Mouse (Mus musculus) limb, embryonic 11.5 days (tissue): Measurements from ENCODE around the gene Chdh. TPM values are rescaled to one million over a fixed set of nuclear protein-coding genes. Genes with fewer than 3 reads are reported as not detected.

Source experiments
- ATAC-seq: fragments of 200-750 bp; cut with Nextera tagmentation; 2 replicates; pipeline ENCODE4 v1.8.0; 2017; ENCODE audit warnings: low read depth; ENCODE audit not compliant: insufficient number of reproducible peaks, low FRiP score, low TSS enrichment
- DNase-seq: peaks from one replicate; pipeline ENCODE4 v3.0.0-alpha.2; 2015; ENCODE audit warnings: low spot score
- H3K27ac ChIP-seq: fragments of 300-500 bp; sonication (generic); replicated peaks from 2 replicates; pipeline ENCODE4 v1.5.1; 2014; ENCODE audit warnings: low read depth, mild to moderate bottlenecking, low read length
- H3K27me3 ChIP-seq: fragments of 300-500 bp; sonication (generic); 2 replicates; pipeline ENCODE4 v1.6.1; 2014; ENCODE audit warnings: mild to moderate bottlenecking, low read length, mixed read lengths; ENCODE audit not compliant: control insufficient read depth, insufficient read depth
- H3K36me3 ChIP-seq: fragments of 300-500 bp; sonication (generic); 2 replicates; pipeline ENCODE4 v1.6.1; 2014; ENCODE audit warnings: mild to moderate bottlenecking, low read length, moderate library complexity, mixed read lengths; ENCODE audit not compliant: control insufficient read depth, insufficient read depth
- H3K4me1 ChIP-seq: fragments of 300-500 bp; sonication (generic); 2 replicates; pipeline ENCODE4 v1.6.1; 2014; ENCODE audit warnings: low read length, mixed read lengths; ENCODE audit not compliant: control insufficient read depth, insufficient read depth
- H3K4me2 ChIP-seq: fragments of 300-500 bp; sonication (generic); 2 replicates; pipeline ENCODE4 v1.6.1; 2014; ENCODE audit warnings: low read depth, mild to moderate bottlenecking, moderate library complexity; ENCODE audit not compliant: severe bottlenecking
- H3K4me3 ChIP-seq: fragments of 300-500 bp; sonication (generic); 2 replicates; pipeline ENCODE4 v1.5.1; 2014; ENCODE audit warnings: low read depth, low read length
- H3K9ac ChIP-seq: fragments of 300-500 bp; sonication (generic); 2 replicates; pipeline ENCODE4 v1.6.1; 2014; ENCODE audit warnings: mild to moderate bottlenecking, low read length
- H3K9me3 ChIP-seq: fragments of 300-500 bp; sonication (generic); 2 replicates; pipeline ENCODE4 v1.6.1; 2016; ENCODE audit warnings: low read length; ENCODE audit not compliant: control insufficient read depth
- WGBS: fragments of 180-500 bp; shearing (Covaris S2); extraction: QIAGEN DNeasy Blood & Tissue Kit; methylation state at CpG from one replicate; pipeline ENCODE4 v1.1.7; 2014; 5-methylcytosine and 5-hydroxymethylcytosine counted together
- polyA plus RNA-seq: library from polyadenylated mRNA; unstranded; fragments of >200 nt; fragmentation: Nextera tagmentation; extraction: Ambion mirVana; gene quantifications from 2 replicates; pipeline ENCODE4 v1.2.1, GENCODE M21; 2014

Gene Chdh
- polyA plus RNA-seq, 1 experiment from 2014 or later: not detected

DNA sequence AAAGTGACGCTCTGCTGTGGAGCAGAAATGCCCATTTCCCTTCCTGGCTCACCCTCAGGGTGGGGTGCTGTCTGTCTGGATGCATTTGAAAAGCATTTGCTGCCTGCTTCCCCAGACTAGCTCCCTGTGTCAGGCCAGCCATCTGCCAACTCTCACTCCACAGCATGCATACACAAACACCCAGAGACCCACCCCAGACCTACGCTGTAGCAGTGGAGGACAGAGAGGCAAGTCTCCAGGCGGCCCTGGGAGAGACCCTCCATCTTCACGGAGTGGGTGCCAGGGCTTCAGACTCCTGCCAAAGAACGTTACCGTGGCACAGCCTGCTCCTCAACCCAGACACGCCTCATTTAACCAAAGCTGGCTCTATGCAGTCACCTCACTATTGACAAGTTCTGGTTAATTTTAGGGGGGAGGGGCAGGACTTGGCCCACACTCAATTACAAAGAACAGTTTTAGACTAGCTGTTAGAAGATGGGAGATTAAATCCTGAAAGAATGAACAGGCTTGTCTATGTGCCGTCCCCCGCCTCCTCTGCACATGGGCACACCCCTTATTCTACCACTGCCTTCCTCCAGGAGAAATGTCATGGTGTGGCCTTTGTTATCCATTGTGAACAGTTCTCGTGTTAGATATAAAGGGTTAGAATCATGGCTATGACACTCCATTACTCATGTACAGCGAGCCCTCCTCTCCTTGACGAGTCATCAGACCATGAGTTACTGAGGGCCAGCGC is 47.4 kb downstream of the Chdh start:
- no peak overlapping the region for H3K9ac ChIP-seq

DNA sequence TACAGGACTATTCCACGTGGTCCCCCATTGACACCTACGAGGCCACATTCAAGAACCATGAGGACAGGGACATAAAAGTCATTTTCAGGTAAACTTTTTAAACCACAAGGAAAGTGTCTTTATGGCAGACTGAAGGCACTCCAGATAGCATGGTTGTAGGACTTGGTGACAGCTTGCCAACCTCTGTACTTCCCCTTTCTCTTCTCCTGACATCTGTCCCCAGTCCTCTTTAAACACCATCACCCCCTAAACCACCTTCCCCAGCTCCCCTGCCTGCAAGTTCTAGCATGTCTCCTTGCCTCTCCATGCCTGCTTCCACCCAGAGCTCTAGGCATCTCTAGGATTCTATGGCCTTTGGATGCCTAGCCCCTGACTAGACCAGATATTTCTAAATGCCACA is 56.0 kb downstream of the Chdh start:
- Histone ChIP-seq H3K4me1 (no peaks in the 10 kb centered on the region), H3K36me3 (no peaks in the 10 kb centered on the region), H3K27me3 (no peaks in the 10 kb centered on the region), H3K27ac (no peak overlapping the region), H3K4me2 (no peak overlapping the region), H3K4me3 (no peak overlapping the region), H3K9ac (no peak overlapping the region), H3K9me3 (no peaks in the 10 kb centered on the region)
- ATAC-seq (no peak), DNase-seq (no peak)
- WGBS: 85% methylated on average over 2 of the region's 2 CpGs

More for the DNA sequence above, 47.4 kb downstream of the Chdh start:
- H3K4me1 ChIP-seq: no peaks in the 10 kb centered on the region
- H3K4me3 ChIP-seq: no peak overlapping the region
- 78% methylated on average over 13 of the region's 13 CpGs for WGBS
- no peaks in the 10 kb centered on the region for H3K36me3 ChIP-seq
- no peaks in the 10 kb centered on the region for H3K9me3 ChIP-seq
- no peaks in the 10 kb centered on the region for H3K27me3 ChIP-seq
- no peak for DNase-seq
- no peak for ATAC-seq
- no peak overlapping the region for H3K4me2 ChIP-seq
- H3K27ac ChIP-seq: no peak overlapping the region

DNA sequence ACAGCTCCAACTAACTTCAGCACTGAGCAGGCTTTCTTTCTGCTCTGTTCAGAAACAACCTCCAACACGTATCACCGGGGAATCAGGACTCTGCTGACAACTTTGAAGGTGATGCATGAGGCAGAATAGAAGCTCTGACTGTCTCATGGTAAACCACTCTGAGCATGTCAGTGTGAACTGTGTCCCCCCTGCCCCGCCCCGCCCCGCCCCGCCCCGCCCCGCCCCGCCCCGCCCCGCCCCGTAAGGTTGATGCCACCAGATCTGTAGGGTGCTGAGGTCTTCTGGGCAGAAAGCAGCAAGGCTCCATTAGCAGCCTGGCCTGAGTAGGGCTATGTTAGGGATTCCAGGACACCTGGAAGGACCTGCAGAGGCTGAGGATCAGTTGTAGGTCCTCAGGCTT is 57.9 kb downstream of the Chdh start:
- 76% methylated on average over 12 of the region's 12 CpGs for WGBS
- no peaks in the 10 kb centered on the region for H3K9me3 ChIP-seq
- ATAC-seq: no peak
- no peak overlapping the region for H3K4me2 ChIP-seq
- H3K9ac ChIP-seq: no peak overlapping the region
- H3K4me1 ChIP-seq: no peaks in the 10 kb centered on the region
- no peak for DNase-seq
- H3K27me3 ChIP-seq: no peaks in the 10 kb centered on the region
- H3K36me3 ChIP-seq: no peaks in the 10 kb centered on the region
- no peak overlapping the region for H3K27ac ChIP-seq
- no peak overlapping the region for H3K4me3 ChIP-seq

DNA sequence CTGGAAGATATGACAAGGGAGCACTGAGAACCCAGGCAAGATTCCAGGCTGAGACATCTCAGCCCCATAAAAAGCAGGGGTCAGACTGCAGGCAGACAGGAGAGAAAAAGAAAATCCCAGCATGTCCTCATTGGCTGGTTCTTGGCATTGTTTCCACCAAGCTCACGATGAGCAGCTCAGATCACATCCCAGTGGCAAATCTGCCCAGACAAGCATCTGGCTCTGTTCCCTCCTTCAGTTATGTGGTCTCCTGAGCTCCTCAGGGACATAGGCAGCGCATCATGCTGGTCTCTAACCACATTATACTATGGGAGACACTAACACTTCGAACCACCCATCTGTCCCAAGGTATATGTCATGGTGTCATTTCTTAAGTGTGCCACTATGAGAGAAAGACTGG is 59.7 kb downstream of the Chdh start:
- Histone ChIP-seq H3K27ac (no peak overlapping the region), H3K36me3 (no peaks in the 10 kb centered on the region), H3K27me3 (no peaks in the 10 kb centered on the region), H3K9me3 (no peaks in the 10 kb centered on the region), H3K9ac (no peak overlapping the region), H3K4me2 (no peak overlapping the region), H3K4me3 (no peak overlapping the region), H3K4me1 (no peaks in the 10 kb centered on the region)
- no peak for DNase-seq
- ATAC-seq: no peak
- WGBS: 86% methylated on average over 3 of the region's 3 CpGs

DNA sequence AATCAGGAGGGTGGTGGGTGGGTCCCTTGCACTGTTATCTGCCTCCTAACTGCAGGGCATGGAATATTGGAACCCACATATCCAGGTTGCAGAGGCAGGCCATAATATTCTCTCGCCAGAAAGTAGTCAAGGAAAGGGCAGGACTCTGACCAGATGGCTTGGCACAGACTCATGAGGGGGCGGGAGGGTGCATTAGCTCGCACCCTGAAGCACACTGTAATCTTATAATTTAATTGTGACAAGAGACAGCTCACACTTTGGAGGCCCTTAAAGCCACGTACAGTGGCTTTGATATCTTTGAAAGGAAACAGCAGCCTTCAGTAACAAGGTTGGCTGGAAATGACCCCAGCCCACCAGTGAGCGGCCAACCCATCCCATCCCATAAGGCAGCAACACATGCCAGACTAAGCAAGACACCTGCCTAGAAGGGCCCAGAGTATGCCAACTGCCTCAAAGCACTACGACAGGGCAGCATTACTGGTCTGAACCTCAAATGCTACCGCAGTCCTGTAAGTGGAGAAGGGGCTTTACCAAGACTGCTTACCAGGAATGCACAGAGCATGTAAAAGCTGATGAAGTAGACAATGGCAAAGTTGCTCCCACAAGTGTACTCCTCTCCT is 66.6 kb downstream of the Chdh start:
- Histone ChIP-seq H3K4me2 (no peak overlapping the region), H3K27me3 (no peaks in the 10 kb centered on the region), H3K36me3 (no peaks in the 10 kb centered on the region), H3K4me1 (no peaks in the 10 kb centered on the region), H3K4me3 (no peak overlapping the region), H3K27ac (no peak overlapping the region), H3K9me3 (no peaks in the 10 kb centered on the region), H3K9ac (no peak overlapping the region)
- no peak for DNase-seq
- no peak for ATAC-seq
- WGBS: 77% methylated on average over 7 of the region's 7 CpGs

DNA sequence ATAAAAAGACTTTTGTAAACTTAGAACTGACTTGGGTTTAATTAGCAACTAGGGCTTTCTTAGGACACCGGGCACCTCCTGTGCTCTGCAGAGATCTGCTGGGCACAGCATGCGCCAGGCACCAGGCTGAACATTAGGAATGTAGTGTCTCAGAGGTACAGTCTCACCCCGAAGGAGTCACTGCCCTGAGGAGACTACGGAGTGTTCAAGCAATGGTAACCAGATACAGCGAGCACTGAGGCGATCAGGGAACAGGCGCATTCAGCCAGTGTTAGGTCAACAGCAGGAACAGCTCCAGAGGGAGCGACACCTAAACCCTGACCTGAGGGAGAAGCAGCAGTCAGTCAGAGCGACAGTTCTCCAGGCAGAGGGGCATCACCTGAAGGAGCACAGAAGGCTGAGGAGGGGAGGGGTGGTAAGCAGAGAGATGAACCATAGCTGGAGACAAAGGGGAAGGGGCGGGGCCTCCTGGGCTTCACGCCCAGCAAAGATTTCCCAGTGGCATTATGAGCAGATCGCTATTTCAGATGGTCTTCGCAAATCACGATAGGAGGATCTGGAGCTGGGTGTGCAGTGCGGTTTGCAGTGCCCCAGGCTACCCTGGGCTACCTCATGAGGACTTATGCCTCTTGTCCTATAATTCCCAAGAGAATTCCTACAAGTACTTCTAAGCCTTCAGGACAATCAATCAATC is 69.4 kb downstream of the Chdh start:
- Histone ChIP-seq H3K4me2 (no peak overlapping the region), H3K4me1 (no peaks in the 10 kb centered on the region), H3K27ac (no peak overlapping the region), H3K36me3 (no peaks in the 10 kb centered on the region), H3K4me3 (no peak overlapping the region), H3K27me3 (no peaks in the 10 kb centered on the region), H3K9ac (no peak overlapping the region), H3K9me3 (no peaks in the 10 kb centered on the region)
- ATAC-seq: no peak
- whole genome bisulfite sequencing: 83% methylated on average over 15 of the region's 15 CpGs
- DNase-seq: no peak

DNA sequence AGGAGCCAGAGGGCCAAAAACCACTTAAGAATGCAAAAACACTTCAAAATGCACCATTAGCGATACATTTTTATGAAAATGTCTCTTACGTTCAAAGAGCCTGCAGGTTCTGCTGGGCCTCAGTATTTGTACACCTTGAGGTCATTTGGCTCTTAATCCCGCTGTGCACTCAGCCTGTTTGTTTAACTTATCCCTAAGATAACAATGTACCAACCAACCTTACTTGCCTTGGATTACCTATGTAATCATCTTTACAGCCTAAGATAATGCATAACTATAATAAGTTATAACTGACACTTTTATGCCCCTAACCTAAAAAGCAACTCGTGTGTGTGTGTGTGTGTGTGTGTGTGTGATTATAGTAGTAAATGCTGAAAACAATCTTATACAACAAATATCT is 70.9 kb downstream of the Chdh start:
- Histone ChIP-seq H3K4me2 (no peak overlapping the region), H3K27me3 (no peaks in the 10 kb centered on the region), H3K9me3 (no peaks in the 10 kb centered on the region), H3K4me1 (no peaks in the 10 kb centered on the region), H3K27ac (no peak overlapping the region), H3K36me3 (no peaks in the 10 kb centered on the region), H3K4me3 (no peak overlapping the region), H3K9ac (no peak overlapping the region)
- ATAC-seq (no peak), DNase-seq (no peak)
- WGBS: 86% methylated on average over 4 of the region's 4 CpGs
